Mouse (Mus musculus) liver, embryonic 14.5 days (tissue): ENCODE results near the gene Magix. TPM values are rescaled to one million over a fixed set of nuclear protein-coding genes. Genes with fewer than 3 reads are reported as not detected.

Source experiments
- ATAC-seq: fragments of 200-750 bp; cut with Nextera tagmentation; 2 replicates; pipeline ENCODE4 v1.8.0; 2017; ENCODE audit warnings: moderate number of reproducible peaks, mild to moderate bottlenecking, moderate library complexity; ENCODE audit not compliant: insufficient read depth
- DNase-seq, 3 experiments: peaks; one replicate each; pipeline ENCODE4 v3.0.0-alpha.2; 2012 to 2013; ENCODE audit warnings: low read depth in 3 of 3, low spot score in 3 of 3
- H3K27ac ChIP-seq: fragments of 300-500 bp; sonication (generic); 2 replicates; pipeline ENCODE4 v1.5.1; 2014; ENCODE audit warnings: moderate library complexity, mild to moderate bottlenecking, control low read depth, inconsistent platforms
- H3K27me3 ChIP-seq: fragments of 300-500 bp; sonication (generic); 2 replicates; pipeline ENCODE4 v1.6.1; 2014; ENCODE audit warnings: mild to moderate bottlenecking, low read length, moderate library complexity; ENCODE audit not compliant: control insufficient read depth, insufficient read depth
- H3K36me3 ChIP-seq: fragments of 300-500 bp; sonication (generic); replicated peaks from 2 replicates; pipeline ENCODE4 v1.6.1; 2014; ENCODE audit warnings: low read depth; ENCODE audit not compliant: control insufficient read depth, insufficient read depth
- H3K4me1 ChIP-seq, 2 experiments: fragments of 200-500 bp in 1 of 2; fragments of 300-500 bp in 1 of 2; sonication (generic) in 1 of 2; replicated peaks; 2 replicates each; pipeline ENCODE4 v1.6.1; 2012 to 2014; ENCODE audit warnings: antibody characterized with exemption in 1 of 2, inconsistent platforms in 1 of 2, low read length in 1 of 2; ENCODE audit not compliant: control insufficient read depth in 2 of 2, insufficient read depth in 2 of 2
- H3K4me2 ChIP-seq: fragments of 300-500 bp; sonication (generic); 2 replicates; pipeline ENCODE4 v1.6.1; 2014; ENCODE audit warnings: low read depth, mild to moderate bottlenecking, control low read depth, moderate library complexity
- H3K4me3 ChIP-seq, 2 experiments: fragments of 200-500 bp in 1 of 2; fragments of 300-500 bp in 1 of 2; sonication (generic) in 1 of 2; 2 replicates each; pipeline ENCODE4 v1.5.1; 2012 to 2014; ENCODE audit warnings: low read depth in 2 of 2, low read length in 2 of 2, mild to moderate bottlenecking in 2 of 2, control low read depth in 1 of 2, inconsistent platforms in 1 of 2, moderate library complexity in 1 of 2; ENCODE audit not compliant: insufficient read depth in 1 of 2
- H3K9ac ChIP-seq: fragments of 300-500 bp; sonication (generic); replicated peaks from 2 replicates; pipeline ENCODE4 v1.6.1; 2014; ENCODE audit warnings: mild to moderate bottlenecking, control low read depth, moderate library complexity
- H3K9me3 ChIP-seq: fragments of 300-500 bp; sonication (generic); 2 replicates; pipeline ENCODE4 v1.6.1; 2016; ENCODE audit warnings: low read length, mixed read lengths; ENCODE audit not compliant: control insufficient read depth
- CTCF ChIP-seq: IDR thresholded peaks from 2 replicates; pipeline ENCODE4 v1.5.1; 2016; ENCODE audit warnings: antibody characterized with exemption, low read depth, control low read depth
- EP300 ChIP-seq: IDR thresholded peaks from 2 replicates; pipeline ENCODE4 v1.6.1; 2016; ENCODE audit warnings: antibody characterized with exemption, low read depth
- WGBS: fragments of 180-500 bp; shearing (Covaris S2); extraction: QIAGEN DNeasy Blood & Tissue Kit; methylation state at CpG from one replicate; pipeline ENCODE4 v1.1.7; 2014; ENCODE audit not compliant: insufficient replicate concordance; 5-methylcytosine and 5-hydroxymethylcytosine counted together
- polyA plus RNA-seq, 2 experiments: library from polyadenylated mRNA; depleted of rRNA in 1 of 2; stranded (reverse) in 1 of 2; unstranded in 1 of 2; fragments of >200 nt; fragmentation: Nextera tagmentation in 1 of 2; extraction: Ambion mirVana in 1 of 2; gene quantifications; 2 replicates each; pipeline versions ENCODE4 v1.2.1 to v1.2.3; 2012 to 2014

The Magix gene
- polyA plus RNA-seq, 2 experiments, result 0.04 TPM; not detected in 1

GRCm38 (mm10) chrX:7680057-7680412, 1.0 kb downstream of the Magix start:
- H3K9me3 ChIP-seq, result no peaks in the 10 kb centered on the region
- H3K4me3 ChIP-seq, result peak overlapping the region; percentile 1 to 39; a peak in 2 of 4 replicates
- no peak for TF ChIP-seq EP300
- TF ChIP-seq CTCF, result no peak
- H3K4me1 ChIP-seq, result no peaks in the 10 kb centered on the region
- H3K4me2 ChIP-seq, result peak overlapping the region; percentile 56
- no peak for DNase-seq
- no peaks in the 10 kb centered on the region for H3K36me3 ChIP-seq
- H3K27ac ChIP-seq, result no peak overlapping the region
- no peak for ATAC-seq
- 24% methylated on average over 12 of the region's 12 CpGs for WGBS
- H3K27me3 ChIP-seq, result no peaks in the 10 kb centered on the region
- H3K9ac ChIP-seq, result no peak overlapping the region

- ATAC-seq (peak; percentile 95), DNase-seq (peak; percentile 69 to 72 (median 72))
- H3K4me2 ChIP-seq, result peak overlapping the region; percentile 56
- H3K36me3 ChIP-seq, result no peaks in the 10 kb centered on the region
- 10% methylated on average over 27 of the region's 27 CpGs for WGBS
- H3K27me3 ChIP-seq, result no peaks in the 10 kb centered on the region
- H3K27ac ChIP-seq, result no peak overlapping the region
- H3K4me3 ChIP-seq, result peak overlapping the region; percentile 1 to 39; a peak in 3 of 4 replicates
- H3K9ac ChIP-seq, result no peak overlapping the region
- H3K4me1 ChIP-seq, result no peaks in the 10 kb centered on the region
- peak; percentile 92 for TF ChIP-seq CTCF
- no peak for TF ChIP-seq EP300
- H3K9me3 ChIP-seq, result no peaks in the 10 kb centered on the region
Measured at GRCm38 (mm10) chrX:7679405-7680056, 1.5 kb downstream of the Magix start.

GRCm38 (mm10) chrX:7678986-7679385, 2.1 kb downstream of the Magix start:
- no peaks in the 10 kb centered on the region for H3K27me3 ChIP-seq
- H3K4me3 ChIP-seq, result no peak overlapping the region
- WGBS, result 24% methylated on average over 3 of the region's 3 CpGs
- no peak overlapping the region for H3K9ac ChIP-seq
- DNase-seq (no peak), ATAC-seq (no peak)
- no peak overlapping the region for H3K27ac ChIP-seq
- no peaks in the 10 kb centered on the region for H3K9me3 ChIP-seq
- H3K4me2 ChIP-seq, result no peak overlapping the region
- no peaks in the 10 kb centered on the region for H3K4me1 ChIP-seq
- TF ChIP-seq CTCF (no peak), EP300 (no peak)
- no peaks in the 10 kb centered on the region for H3K36me3 ChIP-seq

- Histone ChIP-seq H3K36me3 (no peaks in the 10 kb centered on the region), H3K27ac (no peak overlapping the region), H3K27me3 (no peaks in the 10 kb centered on the region), H3K4me2 (peak overlapping the region; percentile 62), H3K4me1 (peaks cover 0 to 13% of the 10 kb centered on the region in 2 experiments; a peak in 2 of 4 replicates), H3K4me3 (peak overlapping the region; percentile 18 to 40; a peak in 3 of 4 replicates), H3K9me3 (no peaks in the 10 kb centered on the region), H3K9ac (peak overlapping the region; percentile 31; the same call in 1 of the 2 replicates)
- ATAC-seq (no peak), DNase-seq (no peak)
- no peak for TF ChIP-seq EP300
- no peak for TF ChIP-seq CTCF
- 19% methylated on average over 10 of the region's 10 CpGs for WGBS
Measured at GRCm38 (mm10) chrX:7675001-7675380, 6.1 kb downstream of the Magix start.

GRCm38 (mm10) chrX:7674284-7675000, 6.6 kb downstream of the Magix start:
- H3K4me3 ChIP-seq, result peak overlapping the region; percentile 18 to 40

More at GRCm38 (mm10) chrX:7674284-7675000, 6.6 kb downstream of the Magix start:
- H3K9me3 ChIP-seq, result no peaks in the 10 kb centered on the region
- ATAC-seq (no peak), DNase-seq (no peak)
- 16% methylated on average over 28 of the region's 28 CpGs for WGBS
- no peak overlapping the region for H3K27ac ChIP-seq
- H3K36me3 ChIP-seq, result no peaks in the 10 kb centered on the region
- H3K4me1 ChIP-seq, result peaks cover 0 to 15% of the 10 kb centered on the region in 2 experiments; a peak in 2 of 4 replicates
- peak overlapping the region; percentile 62 for H3K4me2 ChIP-seq
- no peaks in the 10 kb centered on the region for H3K27me3 ChIP-seq
- peak overlapping the region; percentile 31; the same call in 1 of the 2 replicates for H3K9ac ChIP-seq
- TF ChIP-seq EP300, result no peak
- no peak for TF ChIP-seq CTCF
